Mouse (Mus musculus) ES-Bruce4 (cell line): ENCODE results near the gene Cfap77. TPM values are rescaled to one million over a fixed set of nuclear protein-coding genes. Genes with fewer than 3 reads are reported as not detected.
A peak's percentile ranks its signal among the peaks of the same experiment; 100 is the strongest.

Source experiments
- H3K27ac ChIP-seq: 2 replicates; pipeline ENCODE4 v1.5.1; 2012; ENCODE audit warnings: low read length, inconsistent platforms; ENCODE audit not compliant: insufficient read depth
- H3K27me3 ChIP-seq: 2 replicates; pipeline ENCODE4 v1.6.1; 2012; ENCODE audit warnings: mild to moderate bottlenecking, low read length, inconsistent platforms; ENCODE audit not compliant: control insufficient read depth, poor library complexity, insufficient read depth, severe bottlenecking
- H3K36me3 ChIP-seq: 2 replicates; pipeline ENCODE4 v1.6.1; 2012; ENCODE audit warnings: inconsistent platforms, mild to moderate bottlenecking, low read length, moderate library complexity; ENCODE audit not compliant: control insufficient read depth, poor library complexity, insufficient read depth, severe bottlenecking
- H3K4me1 ChIP-seq: one replicate; pipeline ENCODE4 v1.8.1; 2011; ENCODE audit warnings: low read length; ENCODE audit not compliant: control insufficient read depth, insufficient read depth
- H3K4me3 ChIP-seq: 2 replicates; pipeline ENCODE4 v1.5.1; 2011; ENCODE audit warnings: low read depth, mild to moderate bottlenecking, low read length
- H3K9ac ChIP-seq: 2 replicates; pipeline ENCODE4 v1.6.1; 2012; ENCODE audit warnings: low read depth, mild to moderate bottlenecking, inconsistent platforms; ENCODE audit not compliant: poor library complexity, severe bottlenecking
- H3K9me3 ChIP-seq: replicated peaks from 2 replicates; pipeline ENCODE4 v1.6.1; 2012; ENCODE audit warnings: mild to moderate bottlenecking, low read length, inconsistent platforms; ENCODE audit not compliant: control insufficient read depth, poor library complexity, insufficient read depth, severe bottlenecking
- CTCF ChIP-seq: IDR thresholded peaks from one replicate; pipeline ENCODE4 v1.8.1; 2011; ENCODE audit warnings: low read depth, low read length
- EP300 ChIP-seq: IDR thresholded peaks from 2 replicates; pipeline ENCODE4 v1.6.1; 2011; ENCODE audit warnings: low read depth, low read length; ENCODE audit not compliant: insufficient read depth
- POLR2A ChIP-seq: IDR thresholded peaks from one replicate; pipeline ENCODE4 v1.8.1; 2011; ENCODE audit warnings: low read length; ENCODE audit not compliant: insufficient read depth
- polyA plus RNA-seq: library from polyadenylated mRNA; stranded (reverse); fragments of >200 nt; gene quantifications from 2 replicates; pipeline ENCODE4 v1.2.4, GENCODE M21; 2011; ENCODE audit warnings: low read depth; ENCODE audit not compliant: missing spikeins, insufficient read depth, insufficient read length

Gene Cfap77
- polyA plus RNA-seq, 1 experiment, result 2.5 TPM

DNA sequence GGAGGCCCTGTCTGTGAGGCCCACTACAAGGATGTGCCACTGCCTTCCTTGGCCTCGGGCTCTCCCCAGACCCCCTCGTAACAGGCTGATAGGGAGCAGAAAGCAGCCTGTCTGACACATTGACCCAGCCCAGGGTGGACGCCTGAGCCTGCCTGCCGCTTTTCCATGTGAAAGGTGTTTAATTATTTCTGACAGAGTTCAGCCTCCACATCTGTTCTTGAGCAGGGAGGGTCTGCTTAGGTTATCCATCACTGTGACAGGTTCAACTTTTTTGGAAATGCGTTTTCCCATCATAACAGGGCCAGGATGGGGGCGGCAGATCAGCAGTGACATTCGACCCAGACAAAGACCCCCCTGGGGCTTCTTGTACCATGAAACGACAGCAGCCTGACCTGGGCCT, 101.9 kb downstream of the Cfap77 start:
- no peak overlapping the region for H3K27ac ChIP-seq
- no peak overlapping the region for H3K4me3 ChIP-seq
- no peaks in the 10 kb centered on the region for H3K27me3 ChIP-seq
- H3K9ac ChIP-seq, result no peak overlapping the region
- H3K9me3 ChIP-seq, result no peaks in the 10 kb centered on the region
- H3K4me1 ChIP-seq, result no peaks in the 10 kb centered on the region
- no peak for TF ChIP-seq POLR2A
- TF ChIP-seq EP300, result no peak
- no peak for TF ChIP-seq CTCF
- H3K36me3 ChIP-seq, result no peaks in the 10 kb centered on the region

DNA sequence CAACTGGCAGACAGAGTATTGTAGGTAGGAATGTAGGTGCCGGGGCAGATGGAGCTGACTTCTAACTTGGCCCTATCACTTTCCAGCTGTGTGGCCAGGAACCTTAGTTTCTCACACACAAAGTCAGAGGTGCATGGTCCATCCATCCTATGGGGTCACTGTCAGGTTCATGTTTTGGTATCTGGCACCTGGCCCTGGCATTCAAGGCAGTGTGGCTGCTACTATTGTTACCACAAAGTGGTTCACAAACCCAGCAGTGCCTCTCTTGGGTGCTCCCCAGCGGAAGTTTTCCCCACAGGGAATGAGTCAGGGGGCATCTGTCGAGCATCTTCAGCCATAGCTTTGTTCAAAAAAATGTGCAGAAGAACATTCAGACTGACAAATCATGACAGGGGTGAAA, 108.6 kb downstream of the Cfap77 start:
- TF ChIP-seq EP300 (no peak), POLR2A (no peak), CTCF (no peak)
- no peaks in the 10 kb centered on the region for H3K4me1 ChIP-seq
- no peaks in the 10 kb centered on the region for H3K36me3 ChIP-seq
- no peak overlapping the region for H3K4me3 ChIP-seq
- H3K9ac ChIP-seq, result no peak overlapping the region
- no peak overlapping the region for H3K27ac ChIP-seq
- H3K9me3 ChIP-seq, result no peaks in the 10 kb centered on the region
- no peaks in the 10 kb centered on the region for H3K27me3 ChIP-seq

GRCm38 (mm10) chr2:28945388-28945787, 109.5 kb downstream of the Cfap77 start:
- no peaks in the 10 kb centered on the region for H3K27me3 ChIP-seq
- H3K4me3 ChIP-seq, result no peak overlapping the region
- no peaks in the 10 kb centered on the region for H3K36me3 ChIP-seq
- H3K9me3 ChIP-seq, result no peaks in the 10 kb centered on the region
- no peaks in the 10 kb centered on the region for H3K4me1 ChIP-seq
- no peak overlapping the region for H3K27ac ChIP-seq
- H3K9ac ChIP-seq, result no peak overlapping the region
- no peak for TF ChIP-seq CTCF
- TF ChIP-seq EP300, result no peak
- no peak for TF ChIP-seq POLR2A

GRCm38 (mm10) chr2:28943666-28944516, 111.0 kb downstream of the Cfap77 start:
- H3K9ac ChIP-seq, result no peak overlapping the region
- no peaks in the 10 kb centered on the region for H3K27me3 ChIP-seq

GRCm38 (mm10) chr2:28938997-28939396, 115.9 kb downstream of the Cfap77 start:
- Histone ChIP-seq H3K36me3 (no peaks in the 10 kb centered on the region), H3K4me3 (no peak overlapping the region), H3K27ac (no peak overlapping the region), H3K9ac (no peak overlapping the region), H3K4me1 (no peaks in the 10 kb centered on the region), H3K9me3 (no peaks in the 10 kb centered on the region), H3K27me3 (no peaks in the 10 kb centered on the region)
- TF ChIP-seq EP300, result no peak
- no peak for TF ChIP-seq CTCF
- no peak for TF ChIP-seq POLR2A

More at GRCm38 (mm10) chr2:28943666-28944516, 111.0 kb downstream of the Cfap77 start:
- TF ChIP-seq CTCF (no peak), EP300 (no peak), POLR2A (no peak)
- Histone ChIP-seq H3K27ac (no peak overlapping the region), H3K4me3 (no peak overlapping the region), H3K9me3 (no peaks in the 10 kb centered on the region), H3K36me3 (no peaks in the 10 kb centered on the region), H3K4me1 (no peaks in the 10 kb centered on the region)

DNA sequence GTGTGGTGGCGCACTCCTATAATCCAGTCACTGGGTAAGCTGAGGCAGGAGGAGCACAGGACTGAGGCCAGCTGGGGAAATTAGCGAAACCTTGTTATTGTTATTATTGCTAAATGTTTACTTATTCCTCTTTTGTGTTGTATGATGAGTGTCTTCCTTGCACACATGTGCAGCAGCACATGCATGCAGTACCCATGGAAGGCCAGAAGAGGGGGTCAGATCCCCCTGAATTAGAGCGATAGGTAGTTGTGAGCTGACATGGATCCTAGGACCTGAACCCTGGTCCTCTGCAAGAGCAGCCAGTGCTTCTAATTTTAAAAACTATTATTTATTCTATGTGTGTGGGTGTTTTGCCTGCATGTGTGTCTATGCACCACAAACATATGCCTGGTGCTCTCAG, 124.3 kb downstream of the Cfap77 start:
- no peaks in the 10 kb centered on the region for H3K4me1 ChIP-seq
- no peak overlapping the region for H3K27ac ChIP-seq
- no peaks in the 10 kb centered on the region for H3K27me3 ChIP-seq
- no peak overlapping the region for H3K9ac ChIP-seq
- H3K36me3 ChIP-seq, result no peaks in the 10 kb centered on the region
- H3K9me3 ChIP-seq, result no peaks in the 10 kb centered on the region
- H3K4me3 ChIP-seq, result no peak overlapping the region
- peak; percentile 46 for TF ChIP-seq CTCF
- TF ChIP-seq POLR2A, result no peak
